Mouse (Mus musculus): ENCODE results near the gene Kat6b. TPM values are rescaled to one million over a fixed set of nuclear protein-coding genes. Genes with fewer than 3 reads are reported as not detected.
"Not testable (repeated sequence)": the region's sequence is repeated elsewhere in the genome, so short reads cannot be mapped to it uniquely, and the experiment has no call there.

Kat6b gene
- total RNA-seq, 2 experiments from 2014 or later, result 6.9 to 10.6 TPM

DNA sequence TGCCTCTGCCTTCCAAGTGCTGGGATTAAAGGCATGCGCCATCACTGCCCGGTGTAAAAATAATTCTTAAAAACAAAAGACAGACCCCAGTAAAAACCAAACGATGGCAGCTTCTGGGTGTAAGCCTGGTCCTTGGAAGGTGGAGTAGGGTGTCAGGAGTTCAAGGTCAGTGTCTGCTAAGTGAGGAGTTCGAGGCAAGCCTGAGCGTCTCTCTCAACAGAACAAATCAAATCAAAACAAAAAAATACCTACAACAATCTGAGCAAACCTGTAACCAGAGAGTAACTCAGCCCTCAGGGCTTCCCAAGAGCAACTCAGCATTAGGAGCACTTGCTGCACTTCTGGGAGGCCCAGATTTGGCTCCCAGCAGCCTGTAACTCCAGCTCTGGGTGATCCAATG is 1.0 kb upstream of the Kat6b start:
- no peak for ATAC-seq (replicated peaks; ENCODE audit: low FRiP score, poor library complexity, severe bottlenecking)

DNA sequence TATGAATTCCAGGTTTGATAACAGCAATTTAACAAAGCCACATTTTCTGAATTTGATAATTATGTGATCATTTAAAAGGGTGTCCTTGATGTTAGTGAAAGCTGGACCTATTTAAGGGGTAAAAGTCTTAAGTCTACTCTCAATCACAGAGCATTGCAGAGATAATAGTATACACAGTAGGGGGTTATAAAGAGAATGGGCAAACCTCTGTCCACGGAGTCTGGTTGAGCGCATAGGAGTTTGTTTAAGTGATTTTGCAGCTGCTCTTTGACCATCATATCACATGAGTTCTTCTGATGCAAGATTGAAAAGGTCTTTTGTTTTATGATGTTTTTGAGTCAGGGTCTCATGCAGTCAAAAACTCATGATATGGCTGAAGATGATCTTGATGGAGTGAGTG is 3.0 kb downstream of the Kat6b start:
- ATAC-seq (replicated peaks; ENCODE audit: low FRiP score, poor library complexity, severe bottlenecking), result no peak

DNA sequence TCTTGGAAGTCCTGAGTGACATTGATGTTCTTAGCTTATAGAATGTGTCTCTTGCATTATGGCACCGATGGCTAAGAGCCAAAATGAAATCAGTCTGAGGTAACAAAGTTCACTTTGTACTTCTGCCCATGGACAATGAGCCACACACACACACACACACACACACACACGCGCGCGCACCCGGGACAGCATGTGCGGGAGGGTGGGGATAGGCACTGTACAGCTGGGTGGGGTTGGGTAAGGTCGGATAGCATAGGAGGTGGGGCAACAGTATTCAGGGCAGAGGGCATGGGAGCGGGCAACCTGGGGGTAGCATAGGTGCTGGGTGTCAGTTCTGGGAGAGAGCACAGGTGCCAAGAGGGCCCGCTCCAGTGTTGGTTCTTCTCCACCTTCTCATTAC is 3.5 kb downstream of the Kat6b start:
- no peak for ATAC-seq (replicated peaks; ENCODE audit: low FRiP score, poor library complexity, severe bottlenecking)

DNA sequence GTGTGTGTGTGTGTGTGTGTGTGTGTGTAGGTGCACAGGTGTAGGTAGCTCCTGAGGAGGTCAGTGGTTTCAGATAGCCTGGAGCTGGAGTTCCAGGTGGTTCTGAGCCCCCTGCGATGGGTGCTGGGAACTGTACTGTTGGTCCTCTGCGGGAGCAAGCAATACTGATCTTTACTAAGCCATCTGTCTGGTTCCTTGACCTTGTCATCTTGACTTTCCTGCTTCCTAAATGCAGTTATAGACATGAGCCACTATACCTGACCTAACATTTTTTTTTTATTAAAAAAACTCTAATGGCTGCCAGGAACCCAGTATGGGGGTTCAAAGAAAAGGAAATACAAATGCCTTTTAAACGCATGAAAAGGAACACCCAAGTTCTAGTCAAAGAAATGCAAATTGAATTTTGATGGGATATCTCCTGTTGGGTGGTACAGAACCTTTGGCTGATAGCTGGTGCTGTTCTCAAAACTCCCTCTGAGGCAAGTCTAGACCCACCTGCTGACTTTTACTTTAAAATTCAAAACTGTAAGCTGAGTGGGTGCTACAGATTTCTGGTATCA is 4.8 kb downstream of the Kat6b start:
- no peak for ATAC-seq (replicated peaks; ENCODE audit: low FRiP score, poor library complexity, severe bottlenecking)

DNA sequence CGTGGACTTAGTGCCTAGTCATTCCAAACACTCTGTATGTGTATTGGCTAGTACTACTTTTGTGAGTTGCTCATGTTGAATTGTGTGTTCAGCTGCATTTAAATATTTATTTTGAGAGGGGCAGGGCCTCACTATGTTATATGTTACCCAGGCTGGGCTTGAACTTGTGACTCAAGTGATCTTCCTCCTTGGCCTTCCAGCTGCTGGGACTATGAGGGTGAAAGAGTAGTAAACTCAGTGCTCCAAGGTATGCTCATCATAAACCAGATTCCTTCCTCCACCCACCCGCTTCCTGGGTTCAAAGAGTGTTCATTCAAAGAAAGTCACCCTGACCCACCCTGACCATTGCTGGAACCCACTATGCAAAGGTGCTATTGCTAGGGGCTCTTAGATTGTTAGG is 5.9 kb downstream of the Kat6b start:
- not testable (repeated sequence) for ATAC-seq (replicated peaks; ENCODE audit: low FRiP score, poor library complexity, severe bottlenecking)

DNA sequence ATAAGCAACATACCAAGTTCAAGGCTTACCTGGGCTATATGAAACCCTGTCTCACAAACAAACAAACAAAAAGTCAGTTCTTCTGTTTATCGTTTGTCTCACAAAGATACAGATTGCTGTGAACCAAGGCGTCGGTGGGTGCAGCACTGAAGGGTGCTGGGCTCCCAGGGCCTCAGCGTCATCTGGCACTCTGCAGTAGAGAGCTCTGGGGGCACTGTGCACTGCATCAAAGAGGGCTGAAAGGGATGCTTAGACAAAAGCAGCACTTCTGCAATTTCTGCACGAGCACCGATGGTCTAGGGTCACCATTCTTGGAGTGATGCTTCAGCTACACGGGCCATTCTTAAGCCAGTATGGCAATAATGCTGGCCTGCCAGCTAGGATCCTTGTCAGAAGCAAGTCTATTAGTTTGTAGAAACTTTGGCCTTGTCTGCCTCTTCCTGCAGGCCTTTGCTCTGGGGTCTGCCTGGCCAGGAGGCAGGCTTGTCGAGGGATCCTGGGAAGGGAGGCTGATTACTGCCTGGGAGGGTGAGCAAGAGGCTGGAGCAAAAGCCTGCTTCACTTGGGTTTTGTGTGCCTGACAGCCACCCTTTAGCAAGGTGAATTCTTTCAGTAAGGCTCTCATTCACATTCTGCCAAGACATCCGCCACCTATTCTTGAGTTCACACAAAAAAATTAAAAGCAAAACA is 7.3 kb downstream of the Kat6b start:
- not testable (repeated sequence) for ATAC-seq (replicated peaks; ENCODE audit: low FRiP score, poor library complexity, severe bottlenecking)

DNA sequence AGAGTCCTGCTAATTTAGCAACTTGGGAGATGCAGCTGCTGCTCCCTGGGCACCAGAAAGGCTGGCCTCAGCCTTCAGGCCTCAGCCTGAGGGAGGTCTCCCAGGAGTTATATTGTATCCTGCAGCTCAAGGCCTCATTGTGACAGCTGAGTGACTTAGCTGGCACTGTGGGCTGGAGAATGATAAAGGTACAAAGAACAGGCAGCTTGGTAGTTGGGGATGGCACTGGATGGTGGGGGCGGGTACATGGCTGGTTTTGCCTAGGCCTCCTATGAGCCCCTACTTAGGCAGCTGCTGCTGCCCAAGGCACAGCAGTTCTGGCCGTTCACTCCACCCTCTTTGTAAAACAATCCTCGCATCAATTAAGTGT is 7.9 kb downstream of the Kat6b start:
- no peak for ATAC-seq (replicated peaks; ENCODE audit: low FRiP score, poor library complexity, severe bottlenecking)

DNA sequence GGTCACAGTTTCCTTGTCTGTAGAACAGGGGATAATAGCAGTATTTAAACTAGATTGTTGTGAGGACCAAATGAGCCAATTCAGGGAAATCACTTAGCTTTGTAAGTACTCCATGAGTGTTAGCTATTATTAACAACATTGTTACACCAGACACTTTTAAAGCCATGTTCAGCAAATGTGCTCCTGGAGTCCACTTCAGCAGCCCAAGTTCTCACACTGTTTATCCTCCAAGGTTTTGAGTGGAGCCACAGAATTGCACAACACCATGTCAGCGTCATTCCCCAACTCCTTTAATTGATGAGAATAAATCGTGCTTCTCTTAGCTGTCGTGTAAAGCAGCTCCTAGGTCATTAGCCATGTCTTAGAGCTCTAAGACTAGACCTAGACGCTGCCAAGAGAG is 8.9 kb downstream of the Kat6b start:
- ATAC-seq (replicated peaks; ENCODE audit: low FRiP score, poor library complexity, severe bottlenecking), result no peak

DNA sequence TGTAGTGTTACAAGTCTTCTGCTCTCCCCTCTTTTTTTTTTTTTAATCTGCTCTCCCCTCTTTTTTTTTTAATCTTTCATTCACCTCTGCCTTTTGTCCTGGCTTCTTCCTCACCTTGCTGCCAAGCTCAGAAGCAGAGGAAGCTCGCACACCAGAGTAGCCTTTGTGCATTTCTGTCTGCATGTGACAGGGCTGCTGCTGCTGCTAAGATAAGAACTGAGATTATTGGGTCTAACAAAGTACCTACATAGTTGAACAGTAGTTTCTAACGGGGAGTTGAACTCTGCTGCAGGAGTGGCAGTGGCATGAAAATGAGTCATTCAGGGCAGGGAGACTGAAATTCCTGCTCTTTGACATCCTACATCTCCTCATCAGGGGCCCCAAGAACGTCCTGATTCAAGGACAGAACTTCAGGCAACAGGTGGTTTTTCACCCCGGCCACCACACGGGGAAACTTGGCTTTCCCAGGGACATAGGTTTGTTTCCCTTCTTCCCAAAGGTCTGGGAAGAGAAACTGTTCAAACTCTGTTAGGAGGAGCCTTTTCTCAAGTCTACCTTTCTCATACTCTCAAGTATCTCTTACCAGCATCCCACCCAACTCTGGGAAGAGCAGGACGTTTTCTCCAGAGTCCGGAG is 17.2 kb downstream of the Kat6b start:
- no peak for ATAC-seq (replicated peaks; ENCODE audit: low FRiP score, poor library complexity, severe bottlenecking)

DNA sequence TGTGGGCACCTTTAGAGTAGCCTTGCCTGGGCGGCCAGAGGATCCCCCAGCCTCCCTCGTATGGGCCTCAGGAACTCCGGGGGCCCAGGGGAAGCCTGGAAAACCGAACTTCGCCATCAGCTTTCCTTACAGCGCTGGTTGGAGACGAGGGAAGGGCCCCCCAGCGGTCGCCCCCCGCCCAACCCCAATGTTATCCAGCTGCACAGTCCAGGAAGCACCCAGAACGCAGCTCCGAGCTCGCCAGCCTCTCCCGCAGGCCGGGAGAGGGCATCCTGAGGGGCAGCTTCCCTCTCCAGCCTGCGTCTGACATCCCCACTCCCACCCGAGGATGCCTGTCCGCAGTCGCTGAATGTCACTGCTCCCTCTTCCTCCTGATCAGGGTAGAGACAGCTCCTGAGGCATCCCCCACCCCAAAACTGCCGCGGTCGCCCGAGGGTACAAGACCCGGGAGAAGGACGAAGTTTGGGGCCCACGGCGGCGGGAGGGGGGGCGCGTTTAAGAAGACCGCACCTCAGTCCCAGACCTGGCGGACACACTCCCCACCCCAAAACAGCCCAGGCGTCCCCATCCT is 17.9 kb downstream of the Kat6b start:
- no peak for ATAC-seq (replicated peaks; ENCODE audit: low FRiP score, poor library complexity, severe bottlenecking)

DNA sequence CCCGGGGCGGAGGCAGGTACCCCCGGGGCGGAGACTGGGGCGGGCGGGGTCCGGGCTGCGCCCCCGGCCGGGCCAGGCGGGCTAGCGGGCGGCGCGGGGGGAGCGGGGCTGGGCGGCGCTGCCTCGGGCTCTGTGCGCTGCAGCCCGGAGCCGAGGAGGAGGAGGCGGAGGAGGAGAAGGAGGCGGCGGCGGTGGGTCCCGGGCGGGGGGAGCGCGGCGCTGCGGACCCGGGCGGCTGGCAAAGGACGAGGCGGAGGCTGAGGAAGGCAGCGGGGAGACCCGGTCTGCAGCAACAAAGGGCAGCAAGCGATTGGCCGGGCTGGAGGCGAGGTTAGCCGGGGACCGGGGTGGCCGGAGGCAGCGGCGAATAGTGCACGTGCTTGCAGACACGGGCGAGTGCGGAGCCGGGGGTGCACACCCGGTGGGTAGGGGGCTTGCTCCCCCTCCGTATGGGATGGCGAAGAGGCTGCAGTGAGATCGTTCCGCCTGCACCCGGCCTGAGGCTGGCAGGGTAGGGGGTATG is 18.5 kb downstream of the Kat6b start:
- ATAC-seq (replicated peaks; ENCODE audit: low FRiP score, poor library complexity, severe bottlenecking), result no peak

DNA sequence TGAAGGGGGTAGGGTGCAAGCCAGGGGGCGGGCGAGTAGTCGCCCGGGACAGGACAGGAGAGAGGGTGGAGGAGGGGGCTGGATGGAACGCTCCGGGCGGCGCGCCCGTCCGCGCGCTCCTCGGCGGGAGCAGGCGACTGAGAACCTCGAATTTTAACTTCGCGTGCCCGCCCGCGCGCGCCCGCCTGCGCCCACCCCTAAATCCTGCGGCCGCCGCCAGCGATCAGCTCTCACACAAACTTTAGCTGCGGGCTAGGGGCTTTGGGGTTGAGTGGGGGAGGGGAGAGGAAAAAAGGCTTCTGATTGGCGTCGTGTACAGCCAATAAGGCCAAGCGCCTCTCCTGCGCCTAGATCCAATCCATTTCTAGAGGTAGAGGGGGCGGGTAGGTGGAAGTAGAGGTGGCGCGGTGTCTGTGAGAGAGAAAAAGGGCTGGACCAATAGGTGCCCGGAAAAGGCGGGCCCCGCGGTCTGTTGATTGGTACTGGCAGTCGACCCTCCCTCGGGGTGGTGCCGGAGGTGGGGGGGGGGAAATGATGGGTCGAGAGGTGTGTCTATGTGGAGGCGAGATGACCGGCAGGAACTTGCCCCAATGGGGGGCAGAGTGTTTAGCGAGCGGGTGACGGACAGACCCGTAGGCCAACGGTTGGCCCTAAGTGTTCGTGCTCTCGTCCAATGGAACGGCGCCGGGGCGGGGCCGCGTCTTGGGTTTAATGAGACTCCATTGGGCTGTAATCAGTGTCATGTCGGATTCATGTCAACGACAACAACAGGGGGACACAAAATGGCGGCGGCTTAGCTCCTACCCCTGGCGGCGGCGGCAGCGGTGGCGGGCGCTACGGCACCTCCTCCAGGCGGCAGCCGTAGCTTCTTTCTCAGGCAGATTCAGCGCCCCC is 19.2 kb downstream of the Kat6b start:
- ATAC-seq (replicated peaks; ENCODE audit: low FRiP score, poor library complexity, severe bottlenecking), result peak; percentile 94

DNA sequence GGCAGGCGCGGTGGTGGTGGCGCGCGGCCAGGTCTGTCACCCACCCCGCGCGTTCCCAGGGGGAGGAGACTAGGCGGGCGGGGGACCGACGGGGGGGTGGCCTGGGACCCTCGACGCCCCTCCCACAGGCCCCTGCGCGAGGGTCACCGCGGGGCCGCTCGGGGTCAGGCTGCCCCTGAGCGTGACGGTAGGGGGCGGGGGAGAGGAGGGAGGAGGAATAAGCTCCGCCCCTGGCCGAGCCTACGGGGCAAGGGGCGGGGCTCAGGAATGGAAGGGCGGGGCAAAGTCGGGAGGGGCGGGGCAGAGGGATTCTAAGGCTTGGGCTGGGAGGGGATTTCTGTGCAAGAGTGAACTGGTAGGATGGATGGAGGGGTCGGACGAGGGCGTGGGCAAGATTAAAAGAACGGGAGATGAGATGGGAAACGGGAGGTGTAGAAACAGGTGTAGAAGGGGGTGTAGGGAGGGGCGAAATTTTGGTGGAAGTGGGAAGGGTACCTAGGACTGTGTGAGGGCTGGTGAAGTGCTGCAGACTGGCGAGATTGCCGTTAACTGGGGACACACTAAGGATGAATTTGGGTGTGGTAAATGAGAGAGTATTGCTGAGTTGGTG is 19.9 kb downstream of the Kat6b start:
- peak; percentile 57 for ATAC-seq (replicated peaks; ENCODE audit: low FRiP score, poor library complexity, severe bottlenecking)

DNA sequence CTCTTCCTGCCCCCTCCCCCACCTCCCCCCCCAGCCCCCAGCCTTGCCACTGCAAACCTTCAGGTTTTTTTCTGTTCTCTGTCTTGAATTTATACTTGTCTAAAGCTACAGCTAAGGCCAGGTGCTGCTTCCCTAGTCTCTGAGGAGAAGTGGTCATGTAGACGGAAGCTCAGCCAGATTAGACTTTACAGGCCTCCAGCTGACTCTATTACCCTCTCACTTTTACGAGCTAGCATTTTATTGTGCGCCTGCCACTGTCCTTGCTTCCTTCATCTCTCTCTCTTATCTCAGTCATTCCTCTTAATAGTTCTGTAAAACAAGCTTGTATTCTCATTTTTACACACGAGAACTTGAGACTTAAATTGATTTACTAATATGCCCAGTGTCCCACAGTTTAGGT is 23.8 kb downstream of the Kat6b start:
- no peak for ATAC-seq (replicated peaks; ENCODE audit: low FRiP score, poor library complexity, severe bottlenecking)

DNA sequence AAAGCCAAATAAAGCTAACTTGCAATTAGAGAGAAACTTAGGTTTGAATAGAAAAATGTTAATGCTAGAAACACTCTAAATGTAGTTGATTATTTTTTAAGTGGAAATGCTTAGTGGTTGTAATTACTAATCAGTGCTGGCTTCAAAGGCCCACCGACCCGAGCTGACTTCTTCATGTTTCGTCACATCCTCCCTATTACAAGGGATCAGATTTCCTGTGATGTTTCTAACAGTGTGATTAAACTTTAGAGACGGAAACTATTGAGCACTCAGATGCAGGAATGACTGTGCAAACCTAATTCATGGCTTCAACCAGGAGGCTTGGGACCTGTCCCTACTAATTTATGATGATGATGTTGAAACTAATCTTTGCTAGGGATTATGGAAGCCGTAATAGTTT is 25.8 kb downstream of the Kat6b start:
- ATAC-seq (replicated peaks; ENCODE audit: low FRiP score, poor library complexity, severe bottlenecking), result no peak

DNA sequence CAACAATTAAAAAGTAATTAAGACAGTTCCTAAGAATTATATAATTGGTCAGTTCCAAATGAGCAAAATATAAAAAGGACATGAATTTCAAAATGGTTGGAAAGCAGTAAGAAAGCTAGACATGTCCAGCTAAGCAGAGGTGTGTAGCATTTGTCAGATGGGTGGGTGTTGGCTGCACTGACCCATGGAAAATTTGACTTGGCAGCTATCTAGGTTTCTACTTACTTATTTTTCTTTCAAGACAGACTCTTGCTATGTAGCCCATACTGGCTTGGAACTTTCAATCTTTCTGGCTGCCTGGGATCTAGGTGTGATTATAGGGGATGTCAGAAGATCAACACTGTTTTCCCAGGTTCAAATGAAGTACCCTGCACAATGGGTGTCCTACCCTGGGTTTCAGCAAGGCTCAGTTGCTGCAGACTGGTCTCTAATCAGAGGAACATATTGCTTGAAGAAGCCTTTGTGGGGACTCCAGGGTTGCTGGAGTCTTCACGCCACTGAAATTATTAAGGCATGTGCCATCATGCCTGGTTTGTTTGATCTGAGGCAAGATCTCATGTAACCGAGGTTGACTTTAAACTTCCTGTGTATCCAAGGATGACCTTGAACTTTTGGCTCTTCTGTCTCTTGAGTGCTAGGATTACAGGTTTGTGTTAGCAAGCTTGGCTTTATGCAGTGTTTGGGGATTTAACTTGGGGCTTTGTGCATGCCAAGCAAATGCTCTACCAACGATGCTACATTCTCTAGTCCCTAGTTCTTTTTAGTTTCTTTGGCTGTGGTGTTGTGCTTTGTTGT is 28.1 kb downstream of the Kat6b start:
- ATAC-seq (replicated peaks; ENCODE audit: low FRiP score, poor library complexity, severe bottlenecking), result no peak

DNA sequence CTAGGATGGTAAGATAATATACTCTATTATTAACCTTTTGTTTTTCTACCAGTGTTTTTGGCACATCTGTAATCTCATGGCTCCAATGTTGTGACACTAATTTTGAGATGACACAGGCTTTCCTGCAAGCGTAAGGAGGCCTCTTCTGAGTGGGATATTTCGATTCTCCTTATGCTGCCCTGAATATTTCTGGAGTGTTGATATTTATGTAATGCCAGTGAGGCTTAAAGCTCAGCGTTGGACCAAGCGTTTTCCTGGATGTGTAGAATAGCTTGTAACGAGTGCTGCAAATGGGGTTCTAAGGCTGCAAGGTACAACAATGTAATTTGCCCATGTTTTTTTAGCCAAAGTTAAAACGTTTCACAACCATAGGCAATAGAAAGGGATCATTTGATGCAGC is 30.2 kb downstream of the Kat6b start:
- ATAC-seq (replicated peaks; ENCODE audit: low FRiP score, poor library complexity, severe bottlenecking), result no peak

DNA sequence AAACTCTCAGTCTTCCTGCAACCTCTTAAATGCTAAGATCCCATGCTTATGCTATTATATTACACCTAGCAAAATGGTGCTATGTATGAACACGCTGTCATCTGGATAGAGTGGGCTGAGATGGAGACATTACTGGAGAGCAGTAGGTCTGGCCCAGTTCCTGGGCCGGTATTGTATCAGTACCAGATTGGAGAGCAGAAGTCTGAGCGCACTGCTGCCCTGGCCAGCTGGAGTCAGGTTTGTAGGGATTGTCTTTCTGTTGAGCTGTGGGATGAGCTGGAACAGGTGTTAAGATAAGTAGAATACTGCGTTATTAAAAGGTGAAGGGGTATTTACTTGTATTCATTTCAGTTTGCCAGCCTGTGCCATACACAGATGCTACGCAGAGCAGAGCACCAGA is 34.3 kb downstream of the Kat6b start:
- ATAC-seq (replicated peaks; ENCODE audit: low FRiP score, poor library complexity, severe bottlenecking), result no peak

DNA sequence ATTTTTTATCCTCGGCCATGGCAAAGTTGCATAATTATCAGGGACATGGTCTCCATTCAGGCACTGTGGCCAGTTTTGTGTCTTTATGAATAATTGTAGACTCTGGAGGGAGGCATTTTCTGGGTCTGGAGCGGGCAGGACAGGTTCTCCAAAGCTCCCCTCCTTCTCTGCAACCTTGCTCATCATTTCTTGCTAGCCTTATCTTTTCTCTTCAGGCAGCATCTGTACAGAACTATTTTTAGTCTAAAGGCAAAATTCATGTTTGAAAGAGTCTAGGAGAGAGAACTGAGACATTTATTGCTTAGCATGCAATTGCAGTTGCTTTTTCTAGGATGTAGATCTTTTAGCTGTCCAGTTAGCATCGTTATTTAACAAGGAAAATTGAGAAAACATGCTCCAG is 38.1 kb downstream of the Kat6b start:
- peak; percentile 51; the same call in 1 of the 2 replicates for ATAC-seq (replicated peaks; ENCODE audit: low FRiP score, poor library complexity, severe bottlenecking)

All from erythroblast, adult 5-6 weeks (primary cell).